Mouse (Mus musculus) Patski (cell line): ENCODE data around the gene Tnks2. TPM values are rescaled to one million over a fixed set of nuclear protein-coding genes. Genes with fewer than 3 reads are reported as not detected.

Experiments used
- ATAC-seq: fragments of 100-300 bp; one replicate; pipeline ENCODE4 v1.8.0; 2021
- CTCF ChIA-PET: fragments of 350-600 bp; sonication (Branson Sonifier 250); formaldehyde crosslinking; loops from one replicate; lab custom pipeline; 2022; ENCODE audit warnings: inconsistent platforms; lab: Charles Lee
- POLR2A ChIA-PET: fragments of 350-600 bp; sonication (Branson Sonifier 250); formaldehyde crosslinking; loops from one replicate; lab custom pipeline; 2022; ENCODE audit warnings: antibody characterized with exemption, inconsistent platforms; lab: Charles Lee
- DNase-seq: peaks from one replicate; pipeline ENCODE4 v3.0.0-alpha.2; 2011; ENCODE audit warnings: low read depth, low spot score
- H3K27me3 ChIP-seq: fragments of 371-371 bp; one replicate; pipeline ENCODE4 v1.5.1; 2021
- CTCF ChIP-seq: fragments of 100-300 bp; IDR thresholded peaks from one replicate; pipeline ENCODE4 v1.5.1; 2021
- in situ Hi-C: fragments of 300-500 bp; cut with MboI; formaldehyde crosslinking; loops from 3 replicates; pipeline ENCODE4 v1.11.1; 2018; ENCODE audit warnings: low pct_unique_long_range_greater_than_20kb, mixed read lengths
- polyA plus RNA-seq: library from polyadenylated mRNA; unstranded; gene quantifications from one replicate; pipeline ENCODE4 v1.2.3, GENCODE M21; 2021

Gene Tnks2
- polyA plus RNA-seq, 1 experiment from 2014 or later, result 117 TPM

DNA sequence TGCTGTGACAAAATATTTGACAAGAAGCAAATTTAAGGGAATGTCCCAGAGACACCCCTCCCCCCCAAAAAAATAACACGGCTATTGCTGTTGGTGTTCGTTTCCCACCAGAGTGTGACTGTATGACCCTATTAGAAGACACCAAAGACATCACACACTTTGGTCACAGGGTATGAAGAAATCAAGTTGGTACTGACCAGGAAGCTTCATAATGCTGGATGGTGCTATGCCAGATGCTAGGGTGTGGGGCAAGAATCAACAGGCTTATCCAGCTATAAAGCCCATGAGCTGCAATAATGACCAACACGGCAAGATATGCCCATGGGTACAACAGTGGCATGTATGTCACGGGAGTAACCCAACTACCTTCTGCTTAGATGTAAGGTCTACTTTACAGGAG is 11.3 kb upstream of the Tnks2 start:
- POLR2A ChIA-PET, result no interaction called here
- DNase-seq (no peak), ATAC-seq (no peak)
- in situ Hi-C loops, result no loop called here
- peaks cover 15% of the 10 kb centered on the region for H3K27me3 ChIP-seq
- CTCF ChIA-PET, result no interaction called here
- TF ChIP-seq CTCF, result no peak

- in situ Hi-C loops, result no loop called here
- no peak for TF ChIP-seq CTCF
- H3K27me3 ChIP-seq, result peaks cover 15% of the 10 kb centered on the region
- no peak for DNase-seq
- ChIA-PET POLR2A (interaction anchor here (0.5 kb wide), 1 partner anchor 83 kb away, joined by 3 read pairs; no protein-coding TSS in a partner anchor), CTCF (interaction anchor here (1.2 kb wide), 1 partner anchor 82 kb away, joined by 3 read pairs; no protein-coding TSS in a partner anchor)
- ATAC-seq, result no peak
Observed at GRCm38 (mm10) chr19:36827650-36828049, 6.4 kb upstream of the Tnks2 start.

DNA sequence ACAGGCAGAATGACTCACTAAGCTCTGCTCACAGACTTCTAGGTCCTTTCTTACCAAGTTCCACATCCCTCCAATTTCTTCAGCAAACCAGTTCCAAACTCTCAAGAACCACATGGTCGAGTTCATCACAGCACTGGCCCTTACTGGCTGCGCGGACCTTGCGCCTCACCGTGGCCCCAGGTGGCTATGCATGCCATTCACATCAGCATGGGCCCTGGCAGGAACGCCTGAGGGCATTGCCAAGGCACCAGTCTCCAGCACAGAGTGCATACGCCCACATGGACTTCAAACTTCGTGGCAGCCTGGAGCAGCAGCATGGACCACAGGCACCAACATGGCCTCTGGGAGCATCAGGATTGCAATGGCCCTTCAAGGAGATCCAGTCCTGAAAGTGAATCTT is 5.7 kb upstream of the Tnks2 start:
- H3K27me3 ChIP-seq, result peaks cover 15% of the 10 kb centered on the region
- in situ Hi-C loops, result no loop called here
- no peak for TF ChIP-seq CTCF
- DNase-seq (no peak), ATAC-seq (no peak)
- POLR2A ChIA-PET, result interaction anchor here (0.5 kb wide), 1 partner anchor 82 kb away, joined by 3 read pairs; no protein-coding TSS in a partner anchor
- CTCF ChIA-PET, result interaction anchor here (1.2 kb wide), 1 partner anchor 14 kb away, joined by 4 read pairs; no protein-coding TSS in a partner anchor

GRCm38 (mm10) chr19:36832951-36833787 is 863 bp upstream of the Tnks2 start:
- in situ Hi-C loops, result no loop called here
- ATAC-seq (no peak), DNase-seq (no peak)
- TF ChIP-seq CTCF, result no peak
- ChIA-PET CTCF (no interaction called here), POLR2A (interaction anchor here (0.6 to 0.7 kb wide), 2 partner anchors 14 to 18 kb away, joined by 3 read pairs; no protein-coding TSS in a partner anchor)
- no peaks in the 10 kb centered on the region for H3K27me3 ChIP-seq

DNA sequence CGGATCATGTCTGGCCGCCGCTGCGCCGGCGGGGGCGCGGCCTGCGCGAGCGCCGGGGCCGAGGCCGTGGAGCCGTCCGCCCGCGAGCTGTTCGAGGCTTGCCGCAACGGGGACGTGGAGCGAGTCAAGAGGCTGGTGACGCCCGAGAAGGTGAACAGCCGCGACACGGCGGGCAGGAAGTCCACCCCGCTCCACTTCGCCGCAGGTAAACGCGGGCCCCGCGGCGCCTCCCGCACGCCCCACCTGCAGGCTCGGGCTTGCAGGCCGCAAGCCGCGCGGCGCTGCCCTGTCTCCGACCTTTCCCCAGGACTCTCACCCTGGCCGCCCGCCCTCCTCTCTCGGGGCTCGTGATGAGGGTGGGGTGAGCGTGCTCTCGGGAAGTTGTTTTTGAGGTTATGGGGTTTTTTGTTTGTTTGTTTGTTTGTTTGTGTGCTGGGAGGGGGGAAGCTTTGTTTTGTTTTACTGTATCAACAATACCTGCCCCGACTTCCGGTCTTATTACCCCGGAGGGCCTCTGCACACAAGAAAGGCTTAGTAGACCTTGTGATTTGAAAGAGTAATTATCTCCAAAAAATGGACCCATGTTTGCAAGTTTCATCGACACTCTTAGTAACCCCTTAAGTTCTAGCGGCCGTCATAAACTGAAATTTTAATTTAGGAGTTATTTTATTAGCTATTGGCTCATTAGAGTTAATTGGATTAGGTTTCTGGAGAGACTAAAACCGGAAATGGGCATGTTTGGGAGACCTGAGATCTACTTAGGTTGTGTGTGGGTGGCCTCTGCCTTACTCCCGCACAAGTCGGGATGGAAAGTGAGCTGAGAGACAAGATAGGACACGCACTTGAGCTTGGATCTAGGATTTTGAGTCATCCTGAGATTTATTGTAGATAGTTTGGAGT is 750 bp downstream of the Tnks2 start:
- TF ChIP-seq CTCF, result no peak
- no peak for DNase-seq
- in situ Hi-C loops, result no loop called here
- no peaks in the 10 kb centered on the region for H3K27me3 ChIP-seq
- ATAC-seq, result peak; percentile 51
- ChIA-PET CTCF (no interaction called here), POLR2A (interaction anchor here (0.5 to 1.4 kb wide), 4 partner anchors 11 to 665 kb away, joined by 3 to 5 read pairs (median 3); no protein-coding TSS in a partner anchor)

GRCm38 (mm10) chr19:36836035-36836434 is 2.0 kb downstream of the Tnks2 start:
- POLR2A ChIA-PET, result interaction anchor here (1.2 kb wide), 1 partner anchor 10 kb away, joined by 3 read pairs; no protein-coding TSS in a partner anchor
- DNase-seq (no peak), ATAC-seq (no peak)
- TF ChIP-seq CTCF, result no peak
- no peaks in the 10 kb centered on the region for H3K27me3 ChIP-seq
- CTCF ChIA-PET, result no interaction called here
- in situ Hi-C loops, result no loop called here

DNA sequence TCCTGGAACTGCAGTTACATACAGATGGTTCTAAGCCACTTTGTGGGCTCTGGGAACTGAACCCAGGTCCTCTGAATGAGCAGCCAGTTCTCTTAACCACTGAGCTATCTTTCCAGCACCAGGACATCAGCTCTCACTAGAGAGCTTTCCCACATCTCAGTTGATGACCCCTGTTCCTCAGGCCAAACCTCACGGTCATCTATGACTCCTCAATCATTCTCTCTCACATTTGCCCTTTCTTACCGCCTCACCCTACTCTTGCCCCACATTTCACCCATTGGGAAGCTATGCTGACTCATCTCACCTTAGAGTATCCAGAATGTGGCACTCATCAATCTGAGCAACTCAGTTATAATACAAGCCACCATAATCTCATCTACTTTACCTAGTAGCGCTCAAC is 6.3 kb downstream of the Tnks2 start:
- H3K27me3 ChIP-seq, result no peaks in the 10 kb centered on the region
- DNase-seq (no peak), ATAC-seq (no peak)
- ChIA-PET POLR2A (no interaction called here), CTCF (interaction anchor here (1.2 to 6.0 kb wide), 4 partner anchors 8 to 82 kb away, joined by 3 to 27 read pairs (median 4); no protein-coding TSS in a partner anchor)
- in situ Hi-C loops, result no loop called here
- no peak for TF ChIP-seq CTCF

DNA sequence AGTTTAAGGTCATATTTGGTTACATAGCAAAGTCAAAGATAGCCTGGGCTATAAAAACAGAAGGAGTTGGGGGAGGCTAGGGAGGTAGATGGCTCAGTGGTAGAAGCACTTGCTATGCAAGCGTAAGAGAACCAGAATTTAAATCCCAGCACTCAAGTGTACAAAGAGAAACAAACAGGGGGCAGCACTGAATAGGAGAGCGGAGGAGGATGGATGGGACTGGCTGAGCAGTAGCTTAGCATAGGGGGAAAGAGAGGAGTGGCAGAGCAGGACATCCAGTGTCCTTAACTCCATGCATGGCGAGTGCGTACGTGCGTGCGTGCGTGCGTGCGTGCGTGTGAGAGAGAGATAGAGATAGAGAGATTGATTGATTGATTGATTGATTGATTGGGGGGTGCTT is 9.8 kb downstream of the Tnks2 start:
- in situ Hi-C loops, result no loop called here
- TF ChIP-seq CTCF, result no peak
- CTCF ChIA-PET, result interaction anchor here (6.0 kb wide), 1 partner anchor 9 kb away, joined by 27 read pairs; no protein-coding TSS in a partner anchor
- ATAC-seq, result no peak
- DNase-seq, result no peak
- POLR2A ChIA-PET, result no interaction called here
- no peaks in the 10 kb centered on the region for H3K27me3 ChIP-seq

GRCm38 (mm10) chr19:36845924-36846323 is 11.9 kb downstream of the Tnks2 start:
- in situ Hi-C loops, result no loop called here
- DNase-seq, result no peak
- H3K27me3 ChIP-seq, result no peaks in the 10 kb centered on the region
- ChIA-PET POLR2A (interaction anchor here (1.1 kb wide), 1 partner anchor 10 kb away, joined by 3 read pairs; no protein-coding TSS in a partner anchor), CTCF (interaction anchor here (1.2 kb wide), 1 partner anchor 11 kb away, joined by 3 read pairs; no protein-coding TSS in a partner anchor)
- no peak for TF ChIP-seq CTCF
- ATAC-seq, result no peak

DNA sequence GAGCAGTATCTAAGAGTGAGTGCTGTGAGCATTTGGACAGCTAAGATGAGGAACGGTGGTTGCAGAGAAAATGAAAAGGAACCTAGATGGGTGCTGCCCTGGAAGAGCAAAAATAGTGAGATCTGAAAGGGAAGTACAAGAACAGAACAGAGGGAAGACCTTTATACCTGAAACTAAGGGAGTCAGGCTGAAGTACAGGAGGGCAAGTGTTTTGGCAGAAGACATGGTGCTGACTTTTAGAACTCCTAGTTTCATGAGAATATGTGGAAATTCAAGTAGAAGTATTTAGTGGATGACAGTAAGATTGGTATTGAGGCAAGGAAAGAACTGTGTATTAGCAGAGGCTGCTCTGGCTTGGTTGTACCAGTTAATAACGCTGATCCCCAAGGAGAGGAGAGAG is 19.8 kb downstream of the Tnks2 start:
- in situ Hi-C loops, result no loop called here
- no peaks in the 10 kb centered on the region for H3K27me3 ChIP-seq
- ChIA-PET POLR2A (interaction anchor here (1.3 kb wide), 1 partner anchor 19 kb away, joined by 5 read pairs; no protein-coding TSS in a partner anchor), CTCF (interaction anchor here (1.0 to 3.8 kb wide), 4 partner anchors 12 to 17 kb away, joined by 3 to 27 read pairs (median 4); no protein-coding TSS in a partner anchor)
- DNase-seq, result no peak
- no peak for ATAC-seq
- TF ChIP-seq CTCF, result no peak
